Mouse (Mus musculus) Patski (cell line): ENCODE data around the gene Zdhhc9. TPM values are rescaled to one million over a fixed set of nuclear protein-coding genes. Genes with fewer than 3 reads are reported as not detected.

Experiments used
- ATAC-seq: fragments of 100-300 bp; one replicate; pipeline ENCODE4 v1.8.0; 2021
- CTCF ChIA-PET: fragments of 350-600 bp; sonication (Branson Sonifier 250); formaldehyde crosslinking; loops from one replicate; lab custom pipeline; 2022; ENCODE audit warnings: inconsistent platforms; lab: Charles Lee
- POLR2A ChIA-PET: fragments of 350-600 bp; sonication (Branson Sonifier 250); formaldehyde crosslinking; loops from one replicate; lab custom pipeline; 2022; ENCODE audit warnings: antibody characterized with exemption, inconsistent platforms; lab: Charles Lee
- DNase-seq: peaks from one replicate; pipeline ENCODE4 v3.0.0-alpha.2; 2011; ENCODE audit warnings: low read depth, low spot score
- H3K27me3 ChIP-seq: fragments of 371-371 bp; one replicate; pipeline ENCODE4 v1.5.1; 2021
- CTCF ChIP-seq: fragments of 100-300 bp; IDR thresholded peaks from one replicate; pipeline ENCODE4 v1.5.1; 2021
- in situ Hi-C: fragments of 300-500 bp; cut with MboI; formaldehyde crosslinking; loops from 3 replicates; pipeline ENCODE4 v1.11.1; 2018; ENCODE audit warnings: low pct_unique_long_range_greater_than_20kb, mixed read lengths
- polyA plus RNA-seq: library from polyadenylated mRNA; unstranded; gene quantifications from one replicate; pipeline ENCODE4 v1.2.3, GENCODE M21; 2021

Zdhhc9 gene
- polyA plus RNA-seq, 1 experiment from 2014 or later: 16.2 TPM

DNA sequence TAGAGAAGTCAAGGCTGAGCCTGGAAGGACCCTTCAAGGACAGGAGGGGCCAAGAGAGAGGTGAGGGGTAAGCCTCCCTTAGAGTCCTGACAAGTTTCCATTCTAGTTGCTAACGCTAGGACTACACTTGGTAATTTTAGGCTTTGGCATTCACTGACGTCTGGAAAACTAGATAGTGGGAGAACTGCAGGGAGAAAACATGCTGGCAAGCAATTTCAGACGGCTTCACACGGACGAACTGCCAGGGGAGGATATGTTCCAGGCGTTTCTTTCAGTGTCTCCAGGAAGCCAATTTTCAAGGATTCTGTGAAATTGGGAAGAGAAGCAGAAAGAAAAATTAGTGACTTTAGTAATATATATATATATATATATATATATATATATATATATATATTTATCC, 26.8 kb downstream of the Zdhhc9 start:
- no peak for ATAC-seq
- no peak for TF ChIP-seq CTCF
- no peak for DNase-seq
- peaks cover 3% of the 10 kb centered on the region for H3K27me3 ChIP-seq
- POLR2A ChIA-PET: no interaction called here
- in situ Hi-C loops: no loop called here
- CTCF ChIA-PET: no interaction called here

DNA sequence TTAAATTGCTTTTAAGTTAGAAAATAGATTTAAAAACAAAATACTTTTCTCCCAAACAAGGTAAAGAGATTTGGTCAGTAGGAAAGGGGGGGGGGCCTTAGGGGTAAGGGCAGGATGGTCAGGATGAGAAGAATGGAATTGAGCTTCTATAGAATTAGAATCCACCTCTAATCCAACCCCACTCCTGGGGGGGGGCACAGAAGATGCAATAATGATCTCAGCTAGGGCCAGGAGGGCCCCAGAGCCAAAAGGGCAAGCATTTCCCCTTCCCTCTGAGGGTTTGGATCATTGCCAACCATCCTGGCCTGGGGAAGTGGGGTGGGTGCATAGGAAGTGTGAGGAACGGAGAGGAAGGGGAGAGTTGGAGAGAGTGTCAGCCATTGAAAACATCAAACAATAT, 38.3 kb downstream of the Zdhhc9 start:
- ChIA-PET CTCF (no interaction called here), POLR2A (no interaction called here)
- in situ Hi-C loops: no loop called here
- no peak for TF ChIP-seq CTCF
- H3K27me3 ChIP-seq: peaks cover 9% of the 10 kb centered on the region
- DNase-seq (no peak), ATAC-seq (no peak)

DNA sequence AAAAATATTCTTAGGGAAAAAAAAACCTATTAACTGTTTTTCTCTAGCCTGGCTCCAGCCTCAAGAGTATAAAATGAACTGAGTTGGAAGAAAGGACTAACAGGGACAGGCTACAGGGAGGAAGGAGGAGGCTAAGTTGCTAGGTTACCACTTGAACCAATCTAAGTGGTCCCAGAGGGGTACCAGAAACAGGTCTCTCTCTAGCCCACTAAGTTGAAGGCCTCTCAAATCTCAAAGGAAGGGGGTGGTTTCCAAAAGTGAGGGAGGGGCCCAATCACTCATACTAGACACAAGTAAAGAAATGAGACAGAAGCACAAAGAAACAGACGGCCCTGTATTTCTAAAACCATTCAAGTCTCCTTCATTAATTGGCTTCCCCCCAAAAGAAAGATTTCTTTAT, 38.8 kb downstream of the Zdhhc9 start:
- in situ Hi-C loops: no loop called here
- no peak for ATAC-seq
- DNase-seq: no peak
- TF ChIP-seq CTCF: no peak
- ChIA-PET CTCF (no interaction called here), POLR2A (no interaction called here)
- H3K27me3 ChIP-seq: peaks cover 9% of the 10 kb centered on the region

DNA sequence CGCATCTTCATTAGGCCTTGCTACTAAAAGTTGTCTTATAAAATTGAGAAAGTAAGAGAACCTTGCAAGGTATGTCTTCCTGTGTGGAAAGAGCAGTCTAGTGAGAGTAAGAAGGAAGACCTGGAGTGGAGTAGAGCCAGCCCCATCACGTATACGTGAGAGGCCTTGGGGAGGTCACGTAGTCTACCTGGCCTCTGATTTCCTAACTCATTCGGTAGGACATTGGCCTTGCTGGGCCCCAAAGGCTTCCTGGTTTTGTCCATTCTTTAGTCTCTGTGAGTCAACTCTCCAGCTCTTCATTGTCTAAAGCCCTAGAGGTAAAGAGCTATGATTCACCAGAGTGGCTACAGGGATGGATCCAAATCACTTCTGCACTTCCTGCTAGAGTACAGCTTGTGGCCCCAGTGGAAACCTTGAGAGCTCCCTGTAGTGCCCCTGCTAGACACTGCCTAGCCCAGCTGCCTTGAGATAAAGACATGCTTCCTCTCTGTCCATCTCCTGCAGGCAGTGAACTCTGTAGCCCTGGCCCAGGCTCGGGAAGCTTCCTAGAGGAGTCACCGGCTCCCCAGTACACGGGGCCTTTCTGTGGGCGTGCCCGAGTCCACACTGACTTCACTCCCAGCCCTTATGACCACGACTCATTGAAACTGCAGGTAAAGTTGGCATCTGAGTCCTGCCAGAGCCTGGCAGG, 50.3 kb downstream of the Zdhhc9 start:
- no peak for TF ChIP-seq CTCF
- DNase-seq: no peak
- CTCF ChIA-PET: interaction anchor here (1.9 kb wide), 1 partner anchor 20 kb away, joined by 4 read pairs; no protein-coding TSS in a partner anchor
- POLR2A ChIA-PET: no interaction called here
- in situ Hi-C loops: no loop called here
- ATAC-seq: no peak
- H3K27me3 ChIP-seq: peaks cover 28% of the 10 kb centered on the region

DNA sequence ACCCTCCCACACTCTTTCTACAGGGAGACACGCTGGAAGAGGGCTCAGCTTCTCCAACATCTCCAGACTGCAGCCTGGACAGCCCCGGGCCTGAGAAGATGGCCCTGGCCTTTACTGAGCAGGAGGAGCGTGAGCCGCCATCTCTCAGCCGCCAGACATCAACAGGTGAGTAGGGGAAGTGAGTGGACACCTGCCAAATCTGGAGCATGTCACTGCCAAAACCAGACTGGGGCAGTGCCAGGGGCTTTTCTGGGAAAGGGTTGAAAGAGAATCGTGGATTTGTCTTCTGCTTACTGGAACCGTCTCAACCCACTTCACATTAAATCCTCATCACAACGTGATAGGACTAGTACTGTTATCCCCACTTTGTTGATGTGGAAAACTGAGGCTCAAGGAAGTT, 51.3 kb downstream of the Zdhhc9 start:
- ATAC-seq: no peak
- DNase-seq: no peak
- POLR2A ChIA-PET: no interaction called here
- in situ Hi-C loops: no loop called here
- peaks cover 24% of the 10 kb centered on the region for H3K27me3 ChIP-seq
- TF ChIP-seq CTCF: no peak
- CTCF ChIA-PET: no interaction called here

DNA sequence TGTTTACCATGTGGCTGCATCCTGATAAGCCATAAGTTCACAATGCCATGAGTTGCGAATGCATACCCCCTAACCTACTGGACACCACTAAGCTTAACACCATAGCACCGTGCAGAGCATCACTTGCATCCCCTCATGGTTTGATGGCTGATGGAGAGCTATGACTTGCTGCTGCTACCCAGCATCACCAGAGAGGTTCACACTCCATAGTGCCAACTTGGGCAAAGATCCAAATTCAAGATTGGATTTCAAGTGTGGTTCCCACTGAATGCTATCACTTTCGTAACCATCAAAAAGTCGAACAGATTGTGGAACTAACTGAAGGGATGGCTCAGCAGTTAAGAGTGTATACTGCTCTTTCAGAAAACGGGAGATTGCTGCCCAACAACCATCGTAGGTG, 53.2 kb downstream of the Zdhhc9 start:
- POLR2A ChIA-PET: no interaction called here
- H3K27me3 ChIP-seq: peaks cover 16% of the 10 kb centered on the region
- in situ Hi-C loops: no loop called here
- ATAC-seq (no peak), DNase-seq (no peak)
- TF ChIP-seq CTCF: no peak
- CTCF ChIA-PET: no interaction called here

DNA sequence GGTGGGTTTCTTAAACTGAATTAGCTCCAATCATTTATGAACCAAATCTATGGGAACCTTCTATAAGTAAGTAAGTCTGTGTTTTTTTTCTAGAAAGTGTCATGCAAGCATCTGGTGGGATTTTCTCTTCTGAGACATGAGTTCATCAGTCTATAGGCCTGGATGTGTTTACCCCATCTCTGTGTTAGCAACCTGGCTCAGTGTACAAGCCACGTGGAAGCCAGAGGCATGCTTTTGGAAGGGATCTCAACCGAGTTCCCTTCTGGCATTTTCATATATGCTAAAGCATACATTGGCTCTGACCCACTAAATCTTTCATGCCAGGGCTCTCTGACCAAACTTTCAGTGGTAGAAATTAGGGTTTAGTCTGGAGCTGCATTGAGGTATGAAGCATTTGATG, 54.7 kb downstream of the Zdhhc9 start:
- ChIA-PET POLR2A (no interaction called here), CTCF (no interaction called here)
- ATAC-seq (no peak), DNase-seq (no peak)
- TF ChIP-seq CTCF: no peak
- H3K27me3 ChIP-seq: peaks cover 18% of the 10 kb centered on the region
- in situ Hi-C loops: no loop called here

DNA sequence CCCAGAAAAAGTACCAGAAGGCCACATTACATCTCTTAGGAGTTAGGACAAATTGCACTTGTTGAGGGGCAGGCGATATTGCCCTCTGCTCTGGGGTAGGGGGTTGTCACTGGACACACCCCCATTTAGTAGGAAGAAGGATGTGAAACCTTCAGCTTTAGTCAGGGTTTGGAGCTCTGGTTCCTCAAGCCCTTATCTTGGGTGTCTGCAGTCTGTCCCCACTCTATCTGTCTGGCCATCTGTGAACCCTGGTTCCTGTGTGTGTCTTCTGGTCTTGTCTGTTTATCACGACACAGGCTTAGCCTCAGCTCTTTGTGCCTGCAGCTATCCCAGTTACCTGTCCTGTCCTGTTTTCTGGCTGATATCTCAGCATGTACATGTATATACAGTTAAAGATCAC, 55.3 kb downstream of the Zdhhc9 start:
- no peak for TF ChIP-seq CTCF
- peaks cover 21% of the 10 kb centered on the region for H3K27me3 ChIP-seq
- POLR2A ChIA-PET: no interaction called here
- ATAC-seq (no peak), DNase-seq (no peak)
- CTCF ChIA-PET: no interaction called here
- in situ Hi-C loops: no loop called here

DNA sequence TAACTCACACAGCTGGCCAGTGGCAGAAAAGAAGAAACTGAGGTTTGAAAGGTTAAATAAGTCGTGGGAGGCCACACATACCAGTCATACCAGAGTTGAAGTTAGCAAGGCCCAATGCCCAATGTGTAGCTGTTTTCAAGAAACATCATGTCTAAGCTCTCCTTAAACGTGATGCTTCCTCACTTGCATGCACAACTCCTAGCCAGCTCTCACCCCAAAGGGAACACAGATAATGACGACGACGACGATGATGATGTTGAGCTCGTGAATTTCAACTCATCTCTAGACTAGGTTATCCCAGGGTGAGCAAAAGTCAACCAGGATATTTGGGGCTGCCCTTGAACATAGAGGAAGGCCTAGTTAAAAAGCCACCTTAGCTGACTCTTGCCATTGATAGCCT, 56.6 kb downstream of the Zdhhc9 start:
- ATAC-seq: no peak
- POLR2A ChIA-PET: no interaction called here
- in situ Hi-C loops: no loop called here

DNA sequence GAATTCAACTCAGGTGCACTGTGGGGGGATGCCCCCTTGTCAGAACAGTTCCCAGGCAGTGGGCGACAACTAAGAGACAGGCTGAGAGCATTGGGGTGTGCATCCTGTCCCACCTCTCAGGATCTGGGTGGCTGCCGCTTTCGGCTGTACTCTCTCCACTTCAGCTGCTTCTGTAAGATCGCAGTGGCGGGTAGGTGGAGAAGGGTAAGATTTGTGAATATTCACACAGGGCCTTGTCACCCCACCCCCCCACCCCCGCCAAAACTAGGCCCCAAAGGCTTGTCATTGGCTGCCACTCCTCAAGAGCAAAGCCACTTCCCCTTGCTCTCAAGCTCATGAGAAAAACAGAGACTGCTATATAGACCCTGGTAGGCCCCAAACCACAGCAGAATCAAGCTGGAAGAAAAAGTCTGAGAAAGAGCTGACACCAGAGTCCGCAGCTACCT, 60.9 kb downstream of the Zdhhc9 start:
- no peak for TF ChIP-seq CTCF
- POLR2A ChIA-PET: interaction anchor here (0.6 kb wide), 1 partner anchor 87 kb away, joined by 3 read pairs; no protein-coding TSS in a partner anchor
- CTCF ChIA-PET: no interaction called here
- ATAC-seq (no peak), DNase-seq (no peak)
- peaks cover 17% of the 10 kb centered on the region for H3K27me3 ChIP-seq
- in situ Hi-C loops: no loop called here

More for the DNA sequence above, 56.6 kb downstream of the Zdhhc9 start:
- CTCF ChIA-PET: interaction anchor here (0.6 kb wide), 1 partner anchor 16 kb away, joined by 3 read pairs; no protein-coding TSS in a partner anchor
- peaks cover 18% of the 10 kb centered on the region for H3K27me3 ChIP-seq
- TF ChIP-seq CTCF: no peak
- no peak for DNase-seq

DNA sequence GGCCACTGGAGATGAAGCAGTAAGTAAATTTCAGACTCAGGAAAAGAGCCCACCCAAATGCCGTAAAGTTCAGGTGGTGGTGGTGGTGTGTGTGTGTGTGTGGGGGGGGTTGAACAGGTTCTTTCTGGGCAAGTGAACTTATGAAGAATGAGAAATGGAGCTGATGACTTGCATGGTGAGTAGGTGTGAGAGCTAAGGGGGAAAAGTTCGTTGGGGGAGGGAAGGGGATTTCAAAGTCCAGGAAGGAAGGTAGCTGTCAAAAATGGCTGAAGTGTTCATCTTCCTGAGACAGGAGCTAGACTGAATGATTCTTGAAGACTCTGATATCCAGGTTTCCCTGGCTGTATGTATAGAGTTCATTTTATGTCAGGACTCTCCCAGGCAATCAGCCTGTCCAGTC, 61.5 kb downstream of the Zdhhc9 start:
- CTCF ChIA-PET: no interaction called here
- no peak for DNase-seq
- in situ Hi-C loops: no loop called here
- POLR2A ChIA-PET: no interaction called here
- peaks cover 17% of the 10 kb centered on the region for H3K27me3 ChIP-seq
- TF ChIP-seq CTCF: no peak
- no peak for ATAC-seq

DNA sequence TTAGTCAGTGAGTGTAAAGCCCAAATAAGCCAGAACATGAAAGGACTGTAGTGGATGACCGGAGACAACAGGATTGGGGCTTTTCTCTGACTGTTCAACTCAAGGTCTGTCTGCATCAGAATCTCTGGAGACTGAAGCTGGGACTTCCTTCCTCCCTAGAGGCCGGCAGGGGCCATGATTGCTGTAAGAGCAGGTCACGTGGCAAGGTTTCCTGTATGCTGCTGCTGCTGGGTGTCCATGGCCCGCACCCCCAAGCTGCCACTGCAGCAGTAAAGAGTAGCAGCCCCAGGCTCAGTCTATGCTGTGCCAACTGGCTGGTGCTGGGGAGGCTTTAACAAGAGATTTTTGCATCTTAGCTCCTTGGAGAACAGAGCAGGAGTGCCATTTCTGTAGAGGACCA, 62.4 kb downstream of the Zdhhc9 start, which contains the start of gene Sash3:
Gene Sash3 (plus strand): TSS at position 175 of the 400 bp plus-strand sequence.
- no peak for TF ChIP-seq CTCF
- ATAC-seq: no peak
- DNase-seq: no peak
- in situ Hi-C loops: no loop called here
- H3K27me3 ChIP-seq: peaks cover 17% of the 10 kb centered on the region
- CTCF ChIA-PET: no interaction called here
- POLR2A ChIA-PET: no interaction called here
